Mouse (Mus musculus): ENCODE data around the gene Strip1.

Strip1 gene

DNA sequence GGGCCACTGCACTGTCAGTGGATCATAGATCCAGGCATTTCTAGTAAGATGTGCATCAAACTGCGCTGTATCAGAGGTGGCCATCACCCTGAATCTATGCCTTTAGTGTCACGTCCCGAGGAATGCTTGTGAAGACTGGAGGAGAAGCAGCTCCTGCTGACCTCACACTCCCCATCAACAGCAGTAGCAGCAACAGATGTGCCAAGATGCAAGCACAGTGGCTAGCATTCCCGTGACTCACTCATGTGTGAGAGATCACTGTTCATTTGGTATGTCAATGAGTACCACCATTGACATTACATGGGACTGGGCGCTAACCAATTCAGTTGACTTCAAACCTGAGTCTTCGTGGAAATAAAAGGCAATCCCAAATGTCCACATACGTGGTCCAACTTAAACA, 3.9 kb downstream of the Strip1 start:
- DNase-seq (ENCODE audit: low spot score in 2 of 2) = no peak

- DNase-seq (ENCODE audit: low spot score in 2 of 2) = no peak
These were observed 4.7 kb downstream of the Strip1 start for GRCm38 (mm10) chr3:107626751-107627150.

- DNase-seq (ENCODE audit: low spot score in 2 of 2) = no peak
These were observed 6.0 kb downstream of the Strip1 start for GRCm38 (mm10) chr3:107625536-107625935.

GRCm38 (mm10) chr3:107624424-107624823, 7.1 kb downstream of the Strip1 start:
- DNase-seq (ENCODE audit: low spot score in 2 of 2) = no peak

DNA sequence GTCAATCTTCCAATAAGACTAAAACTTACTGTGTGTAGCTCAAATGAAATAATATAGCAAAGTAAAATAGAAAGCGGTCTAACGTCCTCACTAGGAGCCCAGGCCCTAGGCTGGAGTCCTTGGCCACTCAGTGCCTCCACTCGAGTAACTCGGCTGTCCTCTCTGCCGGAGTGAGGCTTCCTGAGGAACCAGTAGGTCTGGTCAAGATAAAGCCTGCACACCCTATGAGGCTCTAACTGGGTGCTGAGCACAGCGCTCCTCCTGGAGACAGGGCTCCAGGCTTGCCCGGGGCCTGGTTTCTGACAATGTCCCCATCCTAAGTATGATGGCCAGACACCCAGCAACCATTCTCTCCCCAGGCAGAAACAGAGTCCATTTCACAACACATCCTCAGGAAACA, 9.0 kb downstream of the Strip1 start:
- DNase-seq (ENCODE audit: low spot score in 2 of 2) = no peak

- no peak for DNase-seq (ENCODE audit: low spot score in 2 of 2)
These were observed 10.0 kb downstream of the Strip1 start for GRCm38 (mm10) chr3:107621286-107622075.

DNA sequence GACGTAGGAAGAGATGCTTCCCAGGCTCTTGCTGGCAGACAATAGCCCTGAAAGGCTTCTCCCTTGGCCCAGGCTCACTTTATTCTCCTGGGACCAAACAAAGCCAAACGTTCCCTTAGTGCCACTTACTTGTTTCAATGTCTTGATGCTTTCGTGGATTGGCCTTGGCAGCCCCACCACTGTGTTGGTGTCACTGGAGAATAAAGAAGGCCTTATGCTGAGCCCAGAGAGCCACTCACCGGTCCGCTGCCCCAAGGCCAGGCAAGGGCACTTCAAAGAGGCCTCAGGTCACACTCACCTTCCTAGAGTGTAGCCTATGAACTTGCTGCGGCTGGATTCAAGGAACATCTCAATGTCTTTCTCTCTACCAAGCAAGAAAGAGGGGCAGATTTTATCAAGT, 11.6 kb downstream of the Strip1 start:
- DNase-seq (ENCODE audit: low spot score in 2 of 2) = no peak

DNA sequence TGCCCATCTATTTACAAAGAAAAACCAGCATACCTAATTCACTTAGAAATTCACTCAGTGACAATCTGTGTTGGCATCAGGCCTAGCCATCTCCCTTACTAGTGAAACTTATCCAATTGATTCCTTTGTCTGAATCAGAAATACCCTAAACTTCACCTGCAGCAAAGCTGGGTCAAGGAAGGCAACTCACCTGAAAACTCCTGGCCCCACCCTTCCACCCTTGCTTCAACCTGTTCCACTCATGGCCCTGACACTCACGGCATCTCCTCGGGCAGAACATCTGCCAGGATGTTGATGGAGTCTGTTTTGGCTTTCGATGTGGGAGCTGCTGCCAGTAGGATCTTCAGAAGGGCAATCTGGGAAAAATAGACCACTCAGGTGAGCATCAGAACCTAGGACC, 13.7 kb downstream of the Strip1 start:
- DNase-seq (ENCODE audit: low spot score in 2 of 2) = no peak

DNA sequence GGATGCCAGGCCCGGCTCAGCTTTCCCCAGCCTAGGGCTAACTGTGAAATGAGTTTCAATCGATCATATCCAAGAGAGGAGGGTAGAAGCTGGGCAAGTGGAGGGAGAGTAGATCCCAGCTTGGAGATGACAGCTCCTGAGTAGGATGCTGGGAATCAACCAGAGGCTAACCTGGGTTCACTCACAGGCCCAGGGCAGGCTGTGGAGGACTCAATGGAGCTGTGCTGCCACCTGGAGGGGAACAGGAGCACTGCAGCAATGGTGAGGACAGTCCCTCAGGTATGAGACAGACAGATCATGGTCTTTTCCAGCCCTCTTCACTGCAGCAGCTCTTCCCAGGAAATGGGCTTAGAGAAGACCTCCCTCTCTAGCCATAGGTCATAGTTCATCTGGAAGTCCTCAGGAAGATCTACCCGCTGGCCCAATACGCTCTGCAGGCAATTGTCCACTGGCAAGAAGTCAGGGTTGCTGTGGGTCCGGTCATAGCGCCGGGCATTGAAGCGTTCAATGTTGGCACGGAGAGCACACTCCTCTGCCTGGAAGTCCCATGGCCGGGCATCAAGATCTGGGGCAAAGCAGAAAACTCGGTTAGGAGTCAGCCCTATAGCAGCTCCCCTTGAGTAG, 18.5 kb downstream of the Strip1 start:
- DNase-seq (ENCODE audit: low spot score in 2 of 2) = peak in 1 of 2 experiments; percentile 50

GRCm38 (mm10) chr3:107611394-107611793, 20.1 kb downstream of the Strip1 start:
- DNase-seq (ENCODE audit: low spot score in 2 of 2) = no peak

DNA sequence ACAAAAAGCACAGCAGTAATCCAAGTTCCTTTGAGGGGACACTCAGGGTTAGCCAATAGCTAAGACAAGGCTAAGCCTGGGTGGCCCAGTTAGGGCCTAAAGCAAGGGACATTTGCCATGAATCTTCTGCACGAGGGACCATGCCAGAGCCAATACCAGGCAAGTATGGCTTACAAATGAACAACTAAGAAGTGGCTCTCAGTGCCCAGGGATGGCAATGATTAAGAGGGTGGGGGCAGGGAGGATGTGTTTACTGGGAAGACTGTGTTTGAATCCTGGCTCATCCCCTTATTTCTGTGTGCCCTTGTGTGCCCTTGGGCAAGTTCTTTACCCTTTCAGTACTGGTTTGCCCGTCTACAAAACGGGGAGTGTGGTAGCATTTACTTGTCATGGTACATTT, 22.1 kb downstream of the Strip1 start:
- DNase-seq (ENCODE audit: low spot score in 2 of 2) = no peak

DNA sequence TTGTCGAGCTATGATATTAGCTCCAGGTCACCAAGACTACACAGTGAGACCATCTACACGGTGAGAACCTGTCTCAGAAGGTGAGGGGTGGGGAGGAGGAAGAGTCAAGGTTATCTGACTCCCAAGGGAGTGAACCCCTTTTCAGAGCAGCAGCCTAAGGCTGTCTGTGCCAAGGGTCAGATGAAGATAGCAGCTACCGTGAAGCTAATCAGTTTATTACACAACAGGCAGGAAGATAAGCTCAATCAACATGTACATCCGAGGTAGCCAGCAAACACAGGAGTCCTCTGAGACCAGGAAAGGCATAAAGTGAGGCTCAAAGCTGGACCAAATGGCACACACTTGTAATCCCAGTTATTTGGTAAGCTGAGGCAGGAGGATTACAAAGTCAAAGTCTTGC, 22.7 kb downstream of the Strip1 start:
- DNase-seq (ENCODE audit: low spot score in 2 of 2) = no peak

DNA sequence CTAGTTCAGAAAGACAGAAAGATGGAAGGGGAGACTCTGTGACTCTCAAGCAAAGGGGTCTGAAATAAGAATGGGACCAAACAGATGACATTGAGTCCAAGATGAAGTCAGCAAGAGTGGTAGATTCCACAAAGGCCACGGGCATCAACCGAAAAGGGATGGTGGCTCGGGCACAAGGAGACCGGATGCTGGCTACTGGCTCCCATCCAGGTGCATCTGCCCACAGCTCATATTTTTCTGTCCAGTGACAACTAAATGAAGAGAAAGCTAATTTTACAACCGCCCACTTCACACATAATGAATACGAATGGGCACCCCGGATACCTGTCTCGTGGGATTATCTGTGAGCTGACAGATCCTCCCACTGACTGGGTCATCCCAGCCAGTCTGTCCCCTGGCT, 24.3 kb downstream of the Strip1 start:
- DNase-seq (ENCODE audit: low spot score in 2 of 2) = no peak

- DNase-seq (ENCODE audit: low spot score in 2 of 2) = peak in 1 of 2 experiments; percentile 41
These were observed 26.2 kb downstream of the Strip1 start for GRCm38 (mm10) chr3:107605304-107605703.

DNA sequence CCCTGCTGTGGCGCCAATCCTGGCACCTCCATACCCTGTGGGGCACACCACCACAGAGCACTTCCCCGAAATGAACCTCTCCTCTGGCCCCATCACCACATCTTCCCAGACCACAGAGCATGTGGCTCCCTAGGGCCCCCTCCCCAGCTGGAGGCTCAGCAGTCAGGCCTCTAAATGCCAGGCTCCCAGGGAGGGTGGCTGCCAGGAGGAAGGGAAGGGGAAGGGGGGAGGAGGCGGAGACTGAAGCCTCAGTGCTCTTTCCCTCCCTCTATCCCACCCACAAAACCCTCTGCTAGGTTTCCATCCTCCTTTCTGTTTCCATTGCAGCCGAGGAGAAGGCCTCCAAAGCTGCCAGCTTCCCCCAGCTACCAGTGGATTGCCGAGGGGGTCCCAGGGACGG, 31.4 kb downstream of the Strip1 start:
- no peak for DNase-seq (ENCODE audit: low spot score in 2 of 2)

DNA sequence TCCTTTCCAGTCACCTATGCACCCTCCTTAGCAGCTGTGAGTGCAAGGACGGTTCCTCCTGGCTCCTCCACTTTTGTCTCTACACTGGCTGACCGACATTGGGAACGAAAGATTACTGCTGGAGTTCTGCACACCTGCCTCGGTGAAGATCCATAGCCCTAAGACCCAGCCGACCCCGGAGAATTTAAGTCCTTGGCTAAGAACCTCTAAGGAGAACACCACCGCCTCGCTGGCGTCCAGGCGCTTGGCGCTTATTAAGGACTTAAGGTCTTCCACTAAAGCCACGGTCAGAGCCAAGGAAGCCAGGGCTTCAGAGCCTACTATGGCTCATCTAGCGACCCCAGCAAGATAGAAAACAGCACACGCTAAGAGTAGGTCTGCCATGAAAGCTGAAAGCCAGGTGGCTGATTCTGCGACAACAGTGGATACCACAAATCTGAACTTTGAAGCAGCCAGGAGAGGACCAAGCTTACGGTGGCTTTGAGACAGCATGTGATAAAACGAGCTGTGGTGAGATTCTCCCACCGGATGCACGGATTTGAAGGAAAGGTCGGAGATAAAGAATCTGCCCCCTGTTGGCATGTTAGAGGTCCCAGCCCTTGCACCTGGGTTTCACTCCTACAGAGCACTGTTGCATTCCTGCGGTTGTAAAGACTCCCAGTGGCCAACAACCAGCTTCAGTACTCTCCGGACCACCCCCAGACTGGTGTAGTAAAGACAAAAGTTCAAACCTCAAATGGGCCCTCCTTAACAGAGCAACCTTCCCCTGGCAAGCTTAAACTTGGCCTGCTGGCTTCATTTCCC, 33.7 kb downstream of the Strip1 start:
- DNase-seq (ENCODE audit: low spot score in 2 of 2) = no peak

GRCm38 (mm10) chr3:107597134-107597533, 34.4 kb downstream of the Strip1 start:
- DNase-seq (ENCODE audit: low spot score in 2 of 2) = no peak

DNA sequence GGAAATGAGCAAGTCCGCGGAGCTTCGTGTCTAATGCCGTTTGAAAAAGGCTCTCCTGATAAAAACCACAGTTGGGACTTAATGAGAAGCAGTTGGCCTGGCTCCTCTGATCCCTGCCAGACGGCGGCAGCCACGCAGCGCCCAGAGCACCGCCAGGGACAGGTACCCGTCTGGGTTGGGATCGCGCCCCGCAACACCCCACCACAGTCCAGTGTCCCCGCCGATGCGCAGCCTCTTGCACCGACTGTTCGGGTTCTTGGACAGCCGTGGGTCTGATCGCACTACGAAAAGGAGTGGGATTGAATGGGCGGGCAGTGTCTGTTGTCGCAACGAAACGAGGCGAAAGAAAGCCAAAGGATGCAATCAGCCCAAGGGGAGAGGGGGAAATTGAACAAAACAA, 34.9 kb downstream of the Strip1 start:
- peak in 1 of 2 experiments; percentile 37 for DNase-seq (ENCODE audit: low spot score in 2 of 2)

- no peak for DNase-seq (ENCODE audit: low spot score in 2 of 2)
These were observed 35.5 kb downstream of the Strip1 start for GRCm38 (mm10) chr3:107595938-107596461.

GRCm38 (mm10) chr3:107595264-107595937, 36.1 kb downstream of the Strip1 start:
- peak in 1 of 2 experiments; percentile 46 for DNase-seq (ENCODE audit: low spot score in 2 of 2)

DNA sequence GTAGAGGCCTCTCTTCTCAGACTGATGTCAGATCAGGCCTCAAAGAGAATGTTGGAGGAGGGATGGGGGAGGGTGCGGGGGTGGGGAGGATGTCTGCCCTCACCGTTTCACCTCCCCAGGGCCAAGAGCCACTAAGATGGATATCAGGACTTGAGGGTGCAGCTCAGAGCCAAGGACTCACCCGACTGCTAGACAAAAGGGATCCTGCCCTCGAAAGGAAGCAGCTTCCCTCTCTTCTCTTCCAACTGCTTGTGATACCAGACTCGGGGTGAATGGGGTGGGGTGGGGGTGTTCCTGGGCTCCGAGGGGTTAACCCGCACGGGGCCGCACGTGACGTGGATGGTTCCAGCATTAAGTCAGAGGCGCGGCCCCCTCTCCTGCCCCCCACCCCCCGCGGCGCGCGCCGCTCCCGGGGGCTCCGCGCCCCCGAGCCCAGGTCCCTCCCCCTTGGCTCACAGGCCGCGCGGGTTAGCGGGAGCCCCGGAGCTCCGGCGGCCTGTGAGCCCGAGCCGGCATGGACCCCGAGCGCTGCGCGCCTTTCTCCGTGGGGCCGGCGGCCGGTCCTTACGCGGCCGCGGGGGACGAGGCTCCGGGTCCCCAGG, 36.7 kb downstream of the Strip1 start, which contains the start of gene Alx3:
Gene Alx3 (plus strand): TSS at position 370 of the 602 bp plus-strand sequence.
- no peak for DNase-seq (ENCODE audit: low spot score in 2 of 2)
